Mouse (Mus musculus) ES-Bruce4 (cell line): ENCODE measurements around the gene Prox1. TPM values are rescaled to one million over a fixed set of nuclear protein-coding genes. Genes with fewer than 3 reads are reported as not detected.

Source experiments
- H3K27ac ChIP-seq: 2 replicates; pipeline ENCODE4 v1.5.1; 2012; ENCODE audit warnings: low read length, inconsistent platforms; ENCODE audit not compliant: insufficient read depth
- H3K27me3 ChIP-seq: 2 replicates; pipeline ENCODE4 v1.6.1; 2012; ENCODE audit warnings: mild to moderate bottlenecking, low read length, inconsistent platforms; ENCODE audit not compliant: control insufficient read depth, poor library complexity, insufficient read depth, severe bottlenecking
- H3K36me3 ChIP-seq: 2 replicates; pipeline ENCODE4 v1.6.1; 2012; ENCODE audit warnings: inconsistent platforms, mild to moderate bottlenecking, low read length, moderate library complexity; ENCODE audit not compliant: control insufficient read depth, poor library complexity, insufficient read depth, severe bottlenecking
- H3K4me1 ChIP-seq: one replicate; pipeline ENCODE4 v1.8.1; 2011; ENCODE audit warnings: low read length; ENCODE audit not compliant: control insufficient read depth, insufficient read depth
- H3K4me3 ChIP-seq: 2 replicates; pipeline ENCODE4 v1.5.1; 2011; ENCODE audit warnings: low read depth, mild to moderate bottlenecking, low read length
- H3K9ac ChIP-seq: 2 replicates; pipeline ENCODE4 v1.6.1; 2012; ENCODE audit warnings: low read depth, mild to moderate bottlenecking, inconsistent platforms; ENCODE audit not compliant: poor library complexity, severe bottlenecking
- H3K9me3 ChIP-seq: replicated peaks from 2 replicates; pipeline ENCODE4 v1.6.1; 2012; ENCODE audit warnings: mild to moderate bottlenecking, low read length, inconsistent platforms; ENCODE audit not compliant: control insufficient read depth, poor library complexity, insufficient read depth, severe bottlenecking
- CTCF ChIP-seq: IDR thresholded peaks from one replicate; pipeline ENCODE4 v1.8.1; 2011; ENCODE audit warnings: low read depth, low read length
- EP300 ChIP-seq: IDR thresholded peaks from 2 replicates; pipeline ENCODE4 v1.6.1; 2011; ENCODE audit warnings: low read depth, low read length; ENCODE audit not compliant: insufficient read depth
- POLR2A ChIP-seq: IDR thresholded peaks from one replicate; pipeline ENCODE4 v1.8.1; 2011; ENCODE audit warnings: low read length; ENCODE audit not compliant: insufficient read depth
- polyA plus RNA-seq: library from polyadenylated mRNA; stranded (reverse); fragments of >200 nt; gene quantifications from 2 replicates; pipeline ENCODE4 v1.2.4, GENCODE M21; 2011; ENCODE audit warnings: low read depth; ENCODE audit not compliant: missing spikeins, insufficient read depth, insufficient read length

The Prox1 gene
- polyA plus RNA-seq, 1 experiment, result 1.7 TPM

DNA sequence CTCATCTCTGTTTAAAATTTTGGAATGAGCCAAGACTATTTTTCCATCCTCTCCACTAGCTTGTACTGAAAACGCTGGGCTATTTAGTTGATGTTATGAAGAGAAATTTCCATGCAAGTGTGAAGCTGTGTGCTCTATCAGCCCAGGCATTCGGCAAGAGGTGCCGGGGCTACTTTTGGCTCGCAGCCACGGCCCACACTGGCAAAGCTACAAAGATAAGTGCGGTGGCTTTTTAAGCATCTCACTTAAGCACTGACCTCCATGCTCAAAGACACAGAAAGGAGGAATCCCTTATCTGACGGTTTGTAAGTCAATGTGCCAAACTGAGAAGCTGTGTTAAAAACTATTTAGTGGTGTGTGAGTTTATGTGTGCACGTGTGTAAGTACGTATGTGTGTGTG lies 26.9 kb downstream of the Prox1 start:
- Histone ChIP-seq H3K9ac (no peak overlapping the region), H3K27ac (no peak overlapping the region), H3K4me3 (no peak overlapping the region), H3K27me3 (no peaks in the 10 kb centered on the region), H3K36me3 (no peaks in the 10 kb centered on the region), H3K9me3 (no peaks in the 10 kb centered on the region), H3K4me1 (no peaks in the 10 kb centered on the region)
- TF ChIP-seq EP300, result no peak
- TF ChIP-seq POLR2A, result no peak
- no peak for TF ChIP-seq CTCF

DNA sequence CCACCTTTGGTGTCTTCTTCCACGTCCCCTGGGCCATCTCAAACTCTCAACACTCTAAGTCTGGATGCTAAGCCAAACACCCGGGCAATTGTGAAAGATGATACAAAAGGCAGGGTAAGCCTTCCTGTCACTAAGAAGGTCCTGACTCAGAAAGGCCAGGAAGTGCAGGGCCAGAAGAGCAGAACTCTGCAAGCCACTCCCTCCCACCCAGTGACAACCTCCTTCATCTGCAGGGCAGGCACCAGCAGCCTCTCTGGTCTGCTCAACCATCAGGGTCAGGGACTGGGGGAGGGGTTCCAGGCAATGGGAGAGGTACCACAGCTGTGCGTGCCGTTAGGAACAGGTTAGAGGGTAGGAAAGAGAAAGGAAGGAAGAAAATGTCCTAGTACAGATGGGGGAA lies 27.9 kb downstream of the Prox1 start:
- H3K9me3 ChIP-seq, result no peaks in the 10 kb centered on the region
- no peaks in the 10 kb centered on the region for H3K4me1 ChIP-seq
- H3K27me3 ChIP-seq, result no peaks in the 10 kb centered on the region
- no peak overlapping the region for H3K9ac ChIP-seq
- TF ChIP-seq CTCF (no peak), POLR2A (no peak), EP300 (no peak)
- no peak overlapping the region for H3K27ac ChIP-seq
- H3K36me3 ChIP-seq, result no peaks in the 10 kb centered on the region
- no peak overlapping the region for H3K4me3 ChIP-seq

GRCm38 (mm10) chr1:190140519-190140918 lies 30.0 kb downstream of the Prox1 start:
- no peaks in the 10 kb centered on the region for H3K9me3 ChIP-seq
- H3K9ac ChIP-seq, result no peak overlapping the region
- no peaks in the 10 kb centered on the region for H3K36me3 ChIP-seq
- no peak overlapping the region for H3K27ac ChIP-seq
- H3K4me3 ChIP-seq, result no peak overlapping the region
- H3K27me3 ChIP-seq, result no peaks in the 10 kb centered on the region
- H3K4me1 ChIP-seq, result no peaks in the 10 kb centered on the region
- TF ChIP-seq CTCF (no peak), POLR2A (no peak), EP300 (no peak)

- H3K4me3 ChIP-seq, result no peak overlapping the region
- H3K9me3 ChIP-seq, result no peaks in the 10 kb centered on the region
- no peak overlapping the region for H3K9ac ChIP-seq
- H3K27ac ChIP-seq, result no peak overlapping the region
- H3K27me3 ChIP-seq, result no peaks in the 10 kb centered on the region
- H3K4me1 ChIP-seq, result no peaks in the 10 kb centered on the region
- TF ChIP-seq CTCF (no peak), POLR2A (no peak), EP300 (no peak)
- H3K36me3 ChIP-seq, result no peaks in the 10 kb centered on the region
These were observed 30.7 kb downstream of the Prox1 start for GRCm38 (mm10) chr1:190139711-190140405.

GRCm38 (mm10) chr1:190137943-190138342 lies 32.6 kb downstream of the Prox1 start:
- Histone ChIP-seq H3K27me3 (no peaks in the 10 kb centered on the region), H3K9ac (no peak overlapping the region), H3K9me3 (no peaks in the 10 kb centered on the region), H3K27ac (no peak overlapping the region), H3K36me3 (no peaks in the 10 kb centered on the region), H3K4me1 (no peaks in the 10 kb centered on the region), H3K4me3 (no peak overlapping the region)
- no peak for TF ChIP-seq POLR2A
- no peak for TF ChIP-seq CTCF
- no peak for TF ChIP-seq EP300

DNA sequence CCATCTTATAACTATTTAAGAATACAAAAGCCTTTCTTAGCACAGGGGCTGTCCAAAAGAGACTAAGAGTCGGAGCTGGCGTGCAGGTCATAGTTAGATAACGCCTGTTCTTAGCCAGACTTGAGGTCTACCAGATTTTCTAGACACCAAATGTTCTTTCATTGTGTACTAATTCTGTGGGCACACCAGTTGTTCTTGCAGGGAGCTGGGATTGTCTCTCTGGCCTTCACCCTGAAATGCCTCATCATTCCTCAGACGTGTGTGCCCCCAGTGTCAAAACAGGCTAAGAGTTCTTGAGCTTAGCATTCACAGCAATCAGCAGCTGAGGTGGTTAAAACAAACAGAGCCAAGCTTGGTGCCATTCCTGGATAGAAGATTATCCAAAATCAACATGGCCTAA lies 37.6 kb downstream of the Prox1 start:
- H3K27me3 ChIP-seq, result no peaks in the 10 kb centered on the region
- no peaks in the 10 kb centered on the region for H3K4me1 ChIP-seq
- no peak overlapping the region for H3K4me3 ChIP-seq
- no peaks in the 10 kb centered on the region for H3K9me3 ChIP-seq
- TF ChIP-seq POLR2A (no peak), CTCF (no peak), EP300 (no peak)
- H3K27ac ChIP-seq, result no peak overlapping the region
- H3K9ac ChIP-seq, result no peak overlapping the region
- H3K36me3 ChIP-seq, result no peaks in the 10 kb centered on the region
